Mouse (Mus musculus) MEL (cell line): Measurements from ENCODE around the gene 0610009B22Rik. TPM values are rescaled to one million over a fixed set of nuclear protein-coding genes. Genes with fewer than 3 reads are reported as not detected.

Source experiments
- DNase-seq: peaks from one replicate; pipeline ENCODE4 v3.0.0; 2011; ENCODE audit warnings: low read depth, low spot score
- H3K27ac ChIP-seq: 2 replicates; pipeline ENCODE4 v1.5.1; 2012; ENCODE audit warnings: low read depth, mild to moderate bottlenecking, control low read depth, low read length, moderate library complexity; ENCODE audit not compliant: control insufficient read depth
- H3K27me3 ChIP-seq, 2 experiments: fragments of 150-350 bp in 1 of 2; sonication (generic) in 1 of 2; 2 replicates each; pipeline ENCODE4 v1.6.1; 2012; ENCODE audit warnings: low read length in 2 of 2, mild to moderate bottlenecking in 2 of 2, improper control_type of control experiment in 1 of 2, moderate library complexity in 1 of 2; ENCODE audit not compliant: insufficient read depth in 2 of 2, control insufficient read depth in 1 of 2
- H3K36me3 ChIP-seq, 2 experiments: 2 replicates each; pipeline ENCODE4 v1.6.1; 2012 to 2014; ENCODE audit warnings: low read length in 2 of 2, improper control_type of control experiment in 1 of 2, inconsistent platforms in 1 of 2, mild to moderate bottlenecking in 1 of 2; ENCODE audit not compliant: insufficient read depth in 2 of 2, control insufficient read depth in 1 of 2
- H3K4me1 ChIP-seq, 2 experiments: fragments of 150-350 bp in 1 of 2; sonication (generic) in 1 of 2; 2 replicates each; pipeline ENCODE4 v1.6.1; 2012; ENCODE audit warnings: low read length in 2 of 2, improper control_type of control experiment in 1 of 2, mild to moderate bottlenecking in 1 of 2; ENCODE audit not compliant: insufficient read depth in 2 of 2, control insufficient read depth in 1 of 2
- H3K4me3 ChIP-seq, 2 experiments: fragments of 150-350 bp in 1 of 2; sonication (generic) in 1 of 2; 2 replicates each; pipeline ENCODE4 v1.5.1; 2012; ENCODE audit warnings: low read depth in 2 of 2, low read length in 2 of 2, mild to moderate bottlenecking in 2 of 2, moderate library complexity in 2 of 2, control low read depth in 1 of 2, improper control_type of control experiment in 1 of 2; ENCODE audit not compliant: control insufficient read depth in 1 of 2, insufficient read depth in 1 of 2
- H3K79me2 ChIP-seq: 2 replicates; pipeline ENCODE4 v1.6.1; 2012; ENCODE audit warnings: mild to moderate bottlenecking, low read length, moderate library complexity; ENCODE audit not compliant: control insufficient read depth, poor library complexity, insufficient read depth
- H3K9ac ChIP-seq: 2 replicates; pipeline ENCODE4 v1.6.1; 2012; ENCODE audit warnings: low read depth, mild to moderate bottlenecking, control low read depth, low read length, moderate library complexity; ENCODE audit not compliant: control insufficient read depth, poor library complexity, severe bottlenecking
- H3K9me3 ChIP-seq: fragments of 150-350 bp; sonication (generic); replicated peaks from 2 replicates; pipeline ENCODE4 v1.6.1; 2012; ENCODE audit warnings: mild to moderate bottlenecking, low read length, improper control_type of control experiment, moderate library complexity; ENCODE audit not compliant: insufficient read depth
- CHD1 ChIP-seq: IDR thresholded peaks from 2 replicates; pipeline ENCODE4 v1.6.1; 2012; ENCODE audit warnings: low read depth, mild to moderate bottlenecking, inconsistent platforms, low read length, improper control_type of control experiment
- E2F4 ChIP-seq: IDR thresholded peaks from 2 replicates; pipeline ENCODE4 v1.6.1; 2011; ENCODE audit warnings: low read depth, low read length, improper control_type of control experiment, borderline replicate concordance
- EP300 ChIP-seq, 2 experiments: IDR thresholded peaks; 2 replicates each; pipeline ENCODE4 v1.6.1; 2011; ENCODE audit warnings: improper control_type of control experiment in 2 of 2, low read length in 2 of 2, low read depth in 1 of 2, mild to moderate bottlenecking in 1 of 2
- ETS1 ChIP-seq: IDR thresholded peaks from 2 replicates; pipeline ENCODE4 v1.6.1; 2012; ENCODE audit warnings: low read depth, mild to moderate bottlenecking, inconsistent platforms, low read length, improper control_type of control experiment, moderate library complexity
- GABPA ChIP-seq: IDR thresholded peaks from 2 replicates; pipeline ENCODE4 v1.6.1; 2012; ENCODE audit warnings: low read depth, mild to moderate bottlenecking, inconsistent platforms, low read length, improper control_type of control experiment, moderate library complexity
- GATA1 ChIP-seq: IDR thresholded peaks from 2 replicates; pipeline ENCODE4 v1.6.1; 2011; ENCODE audit warnings: low read depth, low read length, improper control_type of control experiment
- HCFC1 ChIP-seq: IDR thresholded peaks from 2 replicates; pipeline ENCODE4 v1.6.1; 2012; ENCODE audit warnings: low read depth, mild to moderate bottlenecking, inconsistent platforms, low read length, improper control_type of control experiment, moderate library complexity
- KAT2A ChIP-seq: conservative IDR thresholded peaks from 2 replicates; pipeline ENCODE4 v1.6.1; 2012; ENCODE audit warnings: low read depth, low read length, improper control_type of control experiment, inconsistent platforms
- MAX ChIP-seq: IDR thresholded peaks from 2 replicates; pipeline ENCODE4 v1.6.1; 2011; ENCODE audit warnings: low read length, improper control_type of control experiment
- MAZ ChIP-seq: IDR thresholded peaks from 2 replicates; pipeline ENCODE4 v1.6.1; 2012; ENCODE audit warnings: low read depth, mild to moderate bottlenecking, inconsistent platforms, low read length, improper control_type of control experiment
- MEF2A ChIP-seq: IDR thresholded peaks from 2 replicates; pipeline ENCODE4 v1.6.1; 2014; ENCODE audit warnings: low read depth, mild to moderate bottlenecking, inconsistent platforms, low read length, improper control_type of control experiment; ENCODE audit not compliant: poor library complexity, insufficient replicate concordance, severe bottlenecking; ENCODE audit errors: extremely low read depth
- MXI1 ChIP-seq: IDR thresholded peaks from 2 replicates; pipeline ENCODE4 v1.6.1; 2011; ENCODE audit warnings: mild to moderate bottlenecking, low read depth, low read length, improper control_type of control experiment
- NRF1 ChIP-seq: IDR thresholded peaks from 2 replicates; pipeline ENCODE4 v1.6.1; 2014; ENCODE audit warnings: low read depth, mild to moderate bottlenecking, inconsistent platforms, low read length, improper control_type of control experiment, moderate library complexity; ENCODE audit not compliant: poor library complexity, insufficient read depth, severe bottlenecking
- POLR2AphosphoS2 ChIP-seq: IDR thresholded peaks from 2 replicates; pipeline ENCODE4 v1.6.1; 2011; ENCODE audit warnings: low read length, improper control_type of control experiment
- RAD21 ChIP-seq: IDR thresholded peaks from 2 replicates; pipeline ENCODE4 v1.6.1; 2011; ENCODE audit warnings: mild to moderate bottlenecking, low read depth, low read length, improper control_type of control experiment
- RCOR1 ChIP-seq: IDR thresholded peaks from 2 replicates; pipeline ENCODE4 v1.6.1; 2012; ENCODE audit warnings: low read depth, mild to moderate bottlenecking, inconsistent platforms, low read length, improper control_type of control experiment
- SIN3A ChIP-seq: IDR thresholded peaks from 2 replicates; pipeline ENCODE4 v1.6.1; 2012; ENCODE audit warnings: low read length, improper control_type of control experiment, inconsistent platforms
- SMC3 ChIP-seq: IDR thresholded peaks from 2 replicates; pipeline ENCODE4 v1.6.1; 2011; ENCODE audit warnings: low read depth, low read length, improper control_type of control experiment
- USF1 ChIP-seq: IDR thresholded peaks from 2 replicates; pipeline ENCODE4 v1.6.1; 2014; ENCODE audit warnings: low read depth, mild to moderate bottlenecking, inconsistent platforms, low read length, improper control_type of control experiment, moderate library complexity
- USF2 ChIP-seq, 2 experiments: IDR thresholded peaks; 2 replicates each; pipeline ENCODE4 v1.6.1; 2011 to 2012; ENCODE audit warnings: improper control_type of control experiment in 2 of 2, low read length in 2 of 2, borderline replicate concordance in 1 of 2, inconsistent platforms in 1 of 2, low read depth in 1 of 2, mild to moderate bottlenecking in 1 of 2; ENCODE audit not compliant: insufficient read depth in 1 of 2
- ZMIZ1 ChIP-seq: IDR thresholded peaks from 2 replicates; pipeline ENCODE4 v1.6.1; 2012; ENCODE audit warnings: low read depth, mild to moderate bottlenecking, inconsistent platforms, low read length, improper control_type of control experiment, moderate library complexity
- polyA plus RNA-seq, 2 experiments: library from polyadenylated mRNA; stranded (reverse) in 1 of 2; unstranded in 1 of 2; fragments of >175 nt in 1 of 2; fragments of >200 nt in 1 of 2; gene quantifications; 2 replicates each; pipeline versions ENCODE4 v1.2.1 to v1.2.4; 2012; ENCODE audit warnings: low replicate concordance in 2 of 2, low read depth in 1 of 2; ENCODE audit not compliant: insufficient read length in 2 of 2, insufficient read depth in 1 of 2, missing spikeins in 1 of 2
- total RNA-seq: library from RNA; depleted of rRNA; stranded (reverse); fragments of 300-350 nt; gene quantifications from 2 replicates; pipeline ENCODE4 v1.2.3, GENCODE M21; 2012

0610009B22Rik gene
- total and polyA plus RNA-seq, 3 experiments, result 24.4 to 37.7 TPM; not detected in 1

- Histone ChIP-seq H3K9me3 (no peaks in the 10 kb centered on the region), H3K9ac (no peak overlapping the region), H3K27me3 (no peaks in the 10 kb centered on the region), H3K4me3 (no peak overlapping the region), H3K4me1 (peaks cover 8 to 15% of the 10 kb centered on the region in 2 experiments), H3K27ac (no peak overlapping the region), H3K79me2 (no peaks in the 10 kb centered on the region), H3K36me3 (peaks cover 0 to 11% of the 10 kb centered on the region in 2 experiments; a peak in 2 of 4 replicates)
- TF ChIP-seq CHD1 (no peak), MAZ (no peak), RCOR1 (no peak), GATA1 (no peak), EP300 (IDR thresholded peaks at IDR 0.05; ENCODE audit: low read depth in 1 of 2, low read length in 2 of 2) (no peak), MEF2A (no peak), RAD21 (no peak), USF1 (no peak), ZMIZ1 (no peak), MXI1 (no peak), SMC3 (no peak), POLR2AphosphoS2 (no peak), USF2 (IDR thresholded peaks at IDR 0.05; ENCODE audit: borderline replicate concordance in 1 of 2, insufficient read depth in 1 of 2, low read depth in 1 of 2, low read length in 2 of 2) (no peak), HCFC1 (no peak), SIN3A (no peak), E2F4 (no peak), MAX (no peak), KAT2A (no peak), NRF1 (no peak), GABPA (no peak)
- no peak for DNase-seq
Observed at GRCm38 (mm10) chr11:51662632-51663031, 26.0 kb downstream of the 0610009B22Rik start.

GRCm38 (mm10) chr11:51661867-51662365, 26.8 kb downstream of the 0610009B22Rik start:
- H3K4me1 ChIP-seq, result peaks cover 8 to 15% of the 10 kb centered on the region in 2 experiments
- no peak for TF ChIP-seq ETS1
- TF ChIP-seq ZMIZ1, result no peak
- no peak for TF ChIP-seq USF2 (IDR thresholded peaks at IDR 0.05; ENCODE audit: borderline replicate concordance in 1 of 2, insufficient read depth in 1 of 2, low read depth in 1 of 2, low read length in 2 of 2)
- TF ChIP-seq, all 39 proteins: peak for 0
- no peaks in the 10 kb centered on the region for H3K79me2 ChIP-seq
- no peak overlapping the region for H3K4me3 ChIP-seq
- no peak for DNase-seq
- H3K9me3 ChIP-seq, result no peaks in the 10 kb centered on the region
- peaks cover 0 to 11% of the 10 kb centered on the region in 2 experiments; a peak in 2 of 4 replicates for H3K36me3 ChIP-seq
- no peak overlapping the region for H3K9ac ChIP-seq
- no peaks in the 10 kb centered on the region for H3K27me3 ChIP-seq
- H3K27ac ChIP-seq, result no peak overlapping the region
